Mouse (Mus musculus) CD4-positive, CD25-positive, alpha-beta regulatory T cell, adult 4 months (primary cell): ENCODE measurements around the gene Zfp90. TPM values are rescaled to one million over a fixed set of nuclear protein-coding genes. Genes with fewer than 3 reads are reported as not detected.
"Not testable (repeated sequence)": the region's sequence is repeated elsewhere in the genome, so short reads cannot be mapped to it uniquely, and the experiment has no call there.

Source experiments
- ATAC-seq: one replicate; pipeline ENCODE4 v1.8.0; 2017
- polyA plus RNA-seq, 2 experiments: library from polyadenylated mRNA; unstranded; fragments of 100-300 nt; shearing (Covaris generic); gene quantifications; one replicate each; pipeline ENCODE4 v1.2.1; 2017

The Zfp90 gene
- 1 to 10 TPM; 4.1 to 6.1 TPM for polyA plus RNA-seq

DNA sequence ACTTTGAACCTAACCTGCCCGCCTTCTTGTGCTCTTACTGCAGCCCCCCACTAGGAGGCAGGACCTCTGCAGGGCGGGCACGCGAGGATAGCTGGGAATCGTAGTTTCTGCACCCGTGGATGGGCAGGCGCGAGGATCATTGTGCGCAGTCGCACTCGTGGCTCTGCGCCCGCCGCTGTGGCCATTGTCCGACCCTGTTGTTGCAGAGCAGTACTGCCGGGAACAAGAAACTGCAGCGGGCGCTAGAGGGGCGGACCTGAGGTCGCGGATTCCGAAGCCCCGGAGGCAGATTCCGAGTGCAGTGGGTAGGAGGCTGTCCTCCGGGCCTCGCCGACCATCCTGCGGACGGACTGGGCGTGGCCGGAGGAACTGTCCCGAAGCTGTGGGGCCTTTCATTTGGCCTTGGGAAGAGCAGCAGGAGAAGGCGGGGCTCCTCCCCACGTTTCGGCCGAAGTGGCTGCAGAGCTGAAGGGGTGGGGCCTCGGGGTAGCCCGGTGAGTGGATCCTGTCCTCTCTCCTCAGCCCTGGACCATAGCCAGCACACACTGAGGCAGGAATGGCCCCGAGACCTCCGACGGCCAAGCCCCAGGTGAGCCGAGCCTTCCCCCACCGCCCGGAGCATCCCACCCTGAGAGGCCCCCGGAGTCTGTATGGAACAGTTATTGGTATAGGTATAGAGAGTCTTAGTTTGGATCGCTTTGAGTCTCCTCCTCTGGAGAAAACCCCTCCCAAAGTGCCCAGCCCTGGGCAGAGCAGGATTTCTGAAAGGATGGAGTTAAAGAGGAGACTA lies at the start of gene Zfp90:
Gene Zfp90 (plus strand): TSS at position 146 of the 790 bp plus-strand sequence.
- peak; percentile 97 for ATAC-seq

DNA sequence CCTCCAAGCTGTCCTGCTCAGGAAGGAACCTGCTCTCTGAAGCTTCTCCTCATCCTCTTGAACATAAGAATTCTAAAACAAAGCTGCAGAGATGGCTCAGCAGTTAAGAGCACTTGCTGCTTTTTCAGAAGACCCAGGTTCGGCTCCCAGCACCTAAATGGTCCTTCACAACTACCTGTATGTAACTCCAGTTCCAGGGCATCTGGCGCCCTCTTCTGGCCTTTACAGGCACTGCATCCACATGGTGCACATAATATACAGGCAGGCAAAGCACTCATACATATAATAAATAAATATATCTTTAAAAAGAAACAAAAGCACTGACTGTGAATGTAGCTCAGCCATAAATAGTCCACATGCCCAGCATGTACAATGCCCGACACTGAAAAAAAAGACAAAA lies 46.6 kb upstream of the Zfp90 start:
- ATAC-seq: no peak

DNA sequence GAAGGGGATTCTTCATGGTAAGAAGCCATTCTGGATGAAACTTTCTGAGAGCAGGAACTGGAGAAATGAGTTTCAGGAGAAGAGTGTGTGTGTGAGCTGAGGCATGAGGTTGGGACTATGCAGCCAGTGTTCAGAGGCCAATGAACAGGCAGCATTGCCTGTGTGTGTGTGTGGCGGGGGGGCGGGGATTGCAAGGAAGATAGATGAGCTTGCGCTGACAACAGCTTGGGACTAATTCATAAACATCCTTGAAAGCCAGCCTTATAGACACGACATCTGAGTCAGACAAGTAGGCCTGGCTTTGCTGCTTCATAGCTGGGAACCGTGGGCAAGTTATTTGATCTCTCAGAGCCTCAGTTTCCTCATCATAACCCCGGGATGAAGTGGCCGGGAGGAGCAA lies 46.1 kb upstream of the Zfp90 start:
- ATAC-seq: no peak

DNA sequence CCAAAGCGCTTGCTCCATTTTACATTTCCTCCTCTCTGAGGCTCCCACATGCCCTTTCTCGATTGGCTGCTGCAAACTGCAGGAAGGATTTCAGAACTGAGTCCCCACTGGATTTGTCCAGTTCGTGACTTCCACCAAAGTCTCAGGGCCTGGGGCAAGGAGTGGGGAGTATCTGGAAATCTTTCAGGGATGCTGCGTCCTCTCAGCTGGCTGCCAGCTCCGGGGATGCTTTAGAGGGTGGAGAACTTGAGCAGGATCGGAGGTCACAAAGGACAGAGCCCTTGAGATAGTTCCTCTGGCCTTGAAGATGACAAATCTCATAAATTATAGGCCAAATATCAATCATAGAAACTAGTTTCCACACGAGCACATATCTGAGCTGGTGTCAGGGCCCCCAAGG lies 39.2 kb upstream of the Zfp90 start:
- no peak for ATAC-seq

DNA sequence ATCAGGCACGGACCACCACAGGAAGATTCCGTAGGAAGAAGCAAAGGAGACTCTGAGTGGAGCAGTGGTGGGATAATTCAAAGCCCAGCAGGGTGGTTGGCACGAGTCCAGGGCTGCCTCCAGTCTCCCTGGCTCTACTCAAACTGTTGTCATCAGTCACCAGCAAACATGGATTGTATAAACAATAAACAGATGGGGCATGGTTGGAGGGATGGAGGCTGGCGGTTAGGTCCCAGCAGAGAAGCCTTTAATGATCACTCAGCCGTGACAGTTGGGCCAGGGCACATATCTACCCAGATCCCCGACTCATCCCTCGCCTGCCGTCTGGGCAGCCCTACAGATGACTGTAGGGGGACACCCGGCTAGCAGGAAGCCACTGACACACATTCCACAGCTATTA lies 38.3 kb upstream of the Zfp90 start:
- no peak for ATAC-seq

DNA sequence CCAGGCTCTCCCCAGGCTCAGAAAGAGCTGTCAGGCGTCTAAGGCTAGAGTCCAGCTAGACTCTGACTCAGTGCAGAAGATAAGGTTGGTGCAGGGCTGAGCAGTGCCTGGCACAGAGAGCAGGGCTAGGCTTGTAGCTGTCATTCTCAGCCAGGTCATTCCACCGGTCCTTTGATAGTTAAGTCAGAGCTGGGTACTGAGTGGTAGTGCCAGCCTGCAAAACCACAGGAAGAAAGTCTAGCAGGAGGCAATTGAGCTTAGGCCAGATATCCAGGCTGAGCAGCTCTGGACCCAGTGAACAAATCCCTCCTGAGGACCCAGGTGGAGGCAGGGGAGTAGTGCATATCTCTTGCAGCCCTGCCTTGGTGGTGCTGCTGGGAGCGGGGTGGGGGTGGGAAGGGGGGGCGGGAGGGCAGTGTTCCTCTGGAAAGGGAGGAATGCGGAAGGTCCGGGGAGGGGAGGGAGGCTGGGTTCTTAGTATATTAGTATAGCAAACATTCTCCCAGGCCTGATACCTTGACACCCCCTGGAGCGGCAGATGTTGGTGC lies 36.6 kb upstream of the Zfp90 start:
- ATAC-seq: no peak

DNA sequence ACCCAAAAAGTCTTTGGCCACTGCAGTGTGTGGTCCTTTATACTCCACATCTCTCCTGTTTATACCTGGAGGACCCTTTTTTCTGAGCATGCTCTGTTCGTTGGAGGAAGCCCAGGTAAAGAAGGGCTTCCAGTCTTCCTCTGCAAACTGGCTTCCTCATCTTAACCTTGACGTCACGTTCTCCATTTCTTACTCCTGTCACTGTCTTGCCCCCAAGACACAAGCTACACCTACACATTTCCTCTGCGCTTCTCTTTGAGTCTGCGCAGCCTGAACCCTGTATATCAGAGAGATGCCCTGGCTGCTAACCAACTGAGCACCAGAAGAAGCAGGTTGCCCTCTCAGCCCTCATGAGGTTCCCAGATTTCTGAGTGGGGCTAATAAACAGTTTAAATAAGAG lies 35.8 kb upstream of the Zfp90 start:
- peak; percentile 71 for ATAC-seq

DNA sequence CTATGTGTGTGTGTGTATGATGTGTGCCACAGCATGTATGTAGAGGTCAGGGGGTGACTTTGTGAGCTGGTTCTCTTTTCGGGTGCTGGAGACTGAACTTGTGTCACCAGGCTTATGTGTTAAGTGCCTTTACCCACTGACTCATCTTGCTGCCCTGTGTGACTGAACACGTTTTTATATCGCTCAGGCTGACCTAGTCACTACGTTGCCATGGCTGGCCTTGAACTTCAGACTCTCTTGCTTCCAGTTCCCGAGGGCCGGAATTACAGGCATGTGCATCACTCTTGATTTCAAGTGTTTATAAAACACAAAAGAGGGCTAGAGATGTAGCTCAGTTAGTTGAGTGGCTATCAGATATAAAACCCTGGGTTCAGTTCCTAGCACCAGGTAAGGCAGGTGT lies 34.1 kb upstream of the Zfp90 start:
- no peak for ATAC-seq

DNA sequence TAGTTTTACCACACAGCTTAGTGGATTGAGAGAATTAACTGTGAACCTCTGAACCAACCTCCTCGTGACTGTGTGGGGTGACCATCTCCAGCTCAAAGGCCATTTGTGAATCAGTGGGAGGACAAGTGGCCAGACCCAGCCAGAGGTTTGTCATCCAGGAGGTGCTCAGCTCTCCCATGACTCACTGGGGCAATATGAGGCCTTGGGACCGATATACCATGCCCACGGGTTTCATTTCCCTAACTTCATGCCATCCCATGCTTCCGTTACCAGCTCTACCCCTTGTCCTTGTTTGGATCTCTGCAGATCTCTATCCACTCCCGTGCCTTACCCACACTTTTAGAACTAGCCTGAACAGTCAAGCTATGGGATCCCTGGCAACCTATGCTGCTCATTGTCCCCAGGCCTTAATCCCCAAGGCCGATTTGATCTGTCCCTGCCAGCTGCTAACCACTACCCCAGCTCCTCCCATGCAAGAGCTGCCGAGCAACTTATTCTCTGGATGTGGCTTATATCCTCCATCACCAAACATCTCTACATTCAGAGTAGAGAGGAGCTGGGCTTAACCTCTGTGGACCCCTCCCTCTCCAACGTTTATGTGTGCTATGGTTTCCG lies 27.2 kb upstream of the Zfp90 start:
- ATAC-seq: no peak

DNA sequence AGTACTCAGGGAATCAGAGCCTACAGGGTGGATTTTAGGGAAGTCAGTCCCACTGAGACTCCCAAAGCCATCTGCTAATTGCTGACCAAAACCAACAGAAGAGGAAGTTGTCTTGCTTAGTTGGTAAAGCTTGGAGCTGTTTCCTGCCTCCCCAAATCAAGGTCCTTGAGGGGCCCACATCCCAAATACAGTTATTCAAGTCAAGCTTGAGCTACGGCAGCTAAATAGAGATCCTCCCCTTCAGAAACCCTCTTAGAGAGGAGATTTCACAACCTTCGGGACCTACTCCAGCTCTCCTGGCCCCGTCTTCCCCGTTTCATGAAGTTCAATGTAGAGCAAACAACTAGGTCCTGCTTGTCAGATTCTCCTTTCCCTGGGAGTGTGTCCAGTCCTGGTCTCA lies 20.6 kb upstream of the Zfp90 start:
- ATAC-seq: no peak

DNA sequence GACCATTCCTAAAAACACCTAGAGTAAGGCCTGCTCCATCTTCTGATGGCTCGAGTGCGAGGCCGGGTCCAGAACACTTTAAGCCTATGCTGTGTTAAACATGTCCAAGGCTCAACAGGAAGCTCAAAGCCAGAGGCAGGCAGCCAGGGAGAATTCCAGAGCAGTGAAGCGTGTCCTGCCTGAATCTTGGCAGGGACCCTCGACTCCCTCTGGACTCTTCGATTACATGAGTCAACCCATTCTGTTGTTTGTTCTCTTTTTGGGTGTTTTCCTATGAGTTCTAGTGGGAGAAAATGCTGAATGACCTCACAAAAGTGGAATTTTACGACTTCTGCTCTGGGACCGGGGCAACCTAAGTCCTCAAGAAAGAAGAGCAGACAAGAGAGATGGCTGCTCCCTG lies 15.4 kb upstream of the Zfp90 start:
- ATAC-seq: no peak

DNA sequence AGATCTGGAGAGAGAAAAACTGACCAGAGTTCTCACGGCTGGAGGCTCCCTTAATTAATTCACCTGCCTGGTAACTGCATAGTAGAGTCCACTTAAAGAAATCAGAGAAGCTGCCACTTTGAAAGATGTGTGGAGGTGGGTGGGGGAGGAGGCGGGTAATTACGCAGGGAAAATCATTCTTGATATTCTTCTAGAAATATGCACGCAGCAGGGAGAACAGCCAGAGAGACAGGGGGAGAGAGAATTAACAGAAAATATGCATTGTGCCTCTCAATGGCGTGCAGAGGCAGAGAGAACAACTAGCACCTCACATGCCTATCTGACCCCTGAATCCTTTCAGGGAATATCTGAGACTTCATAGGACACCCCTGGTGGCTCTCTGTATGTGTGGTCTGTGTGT lies 14.9 kb upstream of the Zfp90 start:
- ATAC-seq: no peak

DNA sequence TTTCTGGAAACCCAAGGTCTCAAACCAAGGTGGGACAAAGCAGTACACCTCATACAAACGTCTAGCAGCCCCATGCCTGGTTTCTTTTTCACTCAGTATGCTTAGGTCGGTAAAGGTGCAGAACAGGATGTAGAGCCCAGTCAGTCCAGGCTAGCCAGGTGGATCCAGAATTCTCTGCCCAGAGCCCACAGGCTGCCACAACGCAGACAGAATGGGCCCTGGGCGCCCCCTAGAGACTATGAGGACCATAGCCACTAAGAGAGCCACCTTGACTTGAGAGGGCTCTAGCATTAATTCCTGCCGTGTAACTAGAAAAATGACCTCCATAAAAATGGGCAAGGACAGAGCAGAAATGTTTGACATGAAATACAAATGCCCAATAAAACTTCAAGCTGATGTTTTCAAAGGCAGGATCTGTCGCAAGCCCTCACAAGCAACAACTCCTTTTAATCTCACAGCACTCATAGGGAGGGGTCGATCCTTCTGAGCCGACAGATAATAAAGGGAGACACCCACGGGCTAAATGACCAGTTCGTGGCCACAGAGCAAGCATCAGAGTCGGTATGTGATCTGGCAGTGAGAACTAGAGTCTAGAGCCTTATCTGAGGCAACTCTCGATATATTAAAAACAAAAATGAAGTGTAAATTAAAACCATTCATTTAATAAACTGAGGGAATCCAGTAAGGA lies 11.7 kb upstream of the Zfp90 start:
- ATAC-seq: no peak

DNA sequence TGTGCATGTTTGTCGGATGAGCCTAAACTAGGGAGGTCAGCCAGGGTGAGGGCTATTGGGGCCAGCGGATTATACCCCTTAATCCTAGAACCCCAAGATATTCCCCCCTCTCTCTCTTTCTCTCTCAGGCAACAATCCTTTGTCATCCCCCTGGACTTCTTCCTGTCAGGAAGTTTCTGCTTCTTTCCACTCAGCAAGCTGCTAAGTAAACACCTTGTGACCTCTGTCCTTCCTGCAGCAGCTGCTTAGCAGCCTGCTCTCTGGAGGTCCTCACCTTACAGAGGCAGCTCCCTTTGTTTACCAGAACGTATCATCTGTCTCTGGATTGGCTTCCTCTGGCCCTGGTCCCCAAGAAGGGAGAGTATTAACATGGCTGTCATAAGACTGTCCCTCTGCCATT lies 10.3 kb upstream of the Zfp90 start:
- ATAC-seq: no peak

DNA sequence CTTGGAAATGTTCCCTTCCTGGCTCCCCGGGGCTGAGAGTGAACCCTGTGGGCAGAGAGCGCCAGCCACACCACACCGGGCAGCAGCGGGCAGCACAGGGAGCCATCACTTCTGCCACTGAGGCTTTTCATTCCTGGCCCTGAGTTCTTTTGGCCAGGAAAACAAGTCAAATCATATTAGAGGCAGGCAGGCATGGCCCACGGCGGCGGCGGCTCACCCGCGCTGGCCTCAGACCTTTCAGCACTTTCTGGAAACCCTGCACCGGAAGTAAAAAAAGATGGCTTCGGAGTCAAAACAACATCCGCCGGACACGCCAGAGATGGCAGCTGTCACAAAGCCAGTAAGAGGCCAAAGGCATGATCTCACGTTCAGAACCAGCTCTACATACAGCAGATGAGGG lies 9.3 kb upstream of the Zfp90 start:
- no peak for ATAC-seq

DNA sequence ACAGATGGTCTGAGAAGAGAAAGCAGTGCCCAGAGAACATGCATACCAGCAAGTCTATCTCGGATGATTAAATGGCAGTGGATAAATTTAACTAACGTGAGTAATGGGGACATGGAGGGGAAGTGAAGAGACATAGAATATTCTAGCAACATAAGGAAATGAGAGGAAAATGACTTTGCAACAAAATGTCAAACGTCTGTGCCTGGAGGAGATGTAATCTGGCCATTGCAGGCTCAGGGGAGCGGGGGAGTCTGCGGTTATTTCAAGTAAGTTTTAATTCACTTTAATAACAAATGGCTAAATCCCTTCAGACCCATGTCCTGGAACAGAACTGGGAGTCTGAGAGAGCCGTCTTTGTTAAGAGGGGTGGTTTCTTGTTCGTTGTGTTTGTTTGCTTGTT lies 5.1 kb upstream of the Zfp90 start:
- no peak for ATAC-seq

DNA sequence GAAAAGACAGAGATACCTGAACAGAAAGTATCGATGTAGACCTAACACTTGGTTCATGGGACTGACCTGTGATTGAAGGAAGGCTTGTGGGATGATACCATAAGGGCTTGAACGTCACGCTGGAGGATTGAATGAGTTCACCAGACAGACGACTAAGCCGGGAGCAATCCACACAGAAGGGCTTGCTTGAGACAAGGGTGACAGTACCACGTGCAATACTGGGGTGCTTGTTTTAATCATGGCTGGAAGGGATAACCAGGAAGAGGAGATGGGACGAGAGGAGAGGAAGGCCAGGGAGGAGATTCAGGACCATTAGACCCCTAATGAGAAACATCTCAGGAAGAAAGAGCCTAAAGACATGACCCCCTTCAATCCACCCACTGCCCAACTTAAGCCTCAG lies 4.6 kb upstream of the Zfp90 start:
- no peak for ATAC-seq

DNA sequence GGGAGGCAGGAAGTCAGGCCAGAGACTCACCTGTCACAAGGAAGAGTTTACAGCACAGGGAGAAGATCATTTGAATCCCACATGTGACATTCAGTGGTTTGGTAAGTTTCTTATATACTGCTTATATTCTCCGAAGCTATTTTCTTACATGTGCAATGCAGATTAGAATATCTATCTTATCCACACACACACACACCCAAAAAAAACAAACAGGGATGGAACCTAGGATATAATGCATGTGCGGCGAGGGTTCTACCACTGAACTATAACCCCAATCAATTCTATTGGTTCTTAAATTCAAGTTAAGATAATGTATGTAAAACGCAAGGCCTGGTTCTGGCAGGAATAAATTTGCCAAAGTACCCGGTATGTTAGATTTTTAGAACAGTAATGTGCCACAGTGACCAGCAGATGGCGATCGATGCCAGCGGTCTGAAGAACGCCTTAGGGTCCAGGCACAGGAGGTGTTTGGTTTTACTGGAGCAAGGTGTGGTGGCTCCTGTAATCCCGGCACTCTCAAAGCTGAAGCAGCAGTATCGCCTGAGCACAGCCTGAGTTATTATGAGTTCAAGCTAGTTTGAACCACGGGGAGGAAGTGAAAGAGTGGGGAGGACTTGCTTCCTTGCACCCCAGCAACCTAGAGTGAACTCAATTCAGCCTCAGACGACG lies 3.2 kb upstream of the Zfp90 start:
- peak; percentile 56 for ATAC-seq

DNA sequence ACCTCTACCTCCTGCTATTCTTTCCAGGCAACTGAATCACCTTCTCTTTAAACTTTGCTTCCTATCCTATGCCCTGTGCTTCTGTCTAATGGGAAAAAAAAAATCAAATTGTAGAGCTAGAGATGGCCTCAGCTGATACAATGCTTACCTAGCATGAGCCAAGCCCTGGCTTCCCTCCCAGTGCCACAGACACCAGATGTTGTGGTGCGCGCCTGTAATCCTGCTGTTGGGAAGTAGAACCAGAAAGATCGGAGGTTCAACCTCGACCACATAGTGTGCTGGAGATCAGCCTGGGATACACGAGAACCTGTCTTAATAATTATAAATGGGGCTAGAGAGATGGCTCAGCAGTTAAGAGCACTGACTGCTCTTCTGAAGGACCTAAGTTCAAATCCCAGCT lies 2.6 kb downstream of the Zfp90 start:
- no peak for ATAC-seq

DNA sequence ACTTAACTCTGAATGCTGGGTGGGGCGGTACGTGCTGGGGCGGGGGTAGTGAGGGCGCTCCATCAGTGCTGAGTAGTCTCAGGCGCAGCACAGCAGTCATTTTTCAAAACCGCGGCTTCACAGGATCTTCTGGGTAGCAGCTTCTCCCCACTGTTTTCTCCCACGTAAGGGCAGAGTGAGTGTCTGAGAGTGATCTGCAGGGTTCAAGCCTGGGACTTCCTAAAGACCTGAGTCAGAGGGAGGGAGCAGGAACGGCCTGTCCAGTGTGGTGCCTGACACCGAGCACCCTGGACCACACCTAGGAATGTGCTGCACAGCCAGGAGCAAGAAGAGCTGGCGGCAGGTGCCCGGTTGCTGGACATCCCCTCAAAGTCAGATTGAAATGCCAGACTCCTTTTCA lies 16.0 kb downstream of the Zfp90 start:
- ATAC-seq: no peak

DNA sequence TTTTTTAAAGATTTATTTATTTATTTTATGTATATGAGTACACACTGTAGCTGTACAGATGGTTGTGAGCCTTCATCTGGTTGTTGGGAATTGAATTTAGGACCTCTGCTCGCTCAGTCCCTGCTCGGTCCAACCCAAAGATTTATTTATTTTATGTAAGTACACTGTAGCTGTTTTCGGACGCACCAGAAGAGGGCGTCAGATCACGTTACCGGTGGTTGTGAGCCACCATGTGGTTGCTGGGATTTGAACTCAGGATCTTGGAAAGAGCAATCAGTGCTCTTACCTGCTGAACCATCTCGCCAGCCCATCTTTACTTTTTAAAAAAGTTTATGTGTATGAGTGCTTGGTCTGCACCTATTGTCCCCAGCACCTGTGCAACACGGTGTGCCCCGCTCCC lies 16.8 kb downstream of the Zfp90 start:
- ATAC-seq: not testable (repeated sequence)

DNA sequence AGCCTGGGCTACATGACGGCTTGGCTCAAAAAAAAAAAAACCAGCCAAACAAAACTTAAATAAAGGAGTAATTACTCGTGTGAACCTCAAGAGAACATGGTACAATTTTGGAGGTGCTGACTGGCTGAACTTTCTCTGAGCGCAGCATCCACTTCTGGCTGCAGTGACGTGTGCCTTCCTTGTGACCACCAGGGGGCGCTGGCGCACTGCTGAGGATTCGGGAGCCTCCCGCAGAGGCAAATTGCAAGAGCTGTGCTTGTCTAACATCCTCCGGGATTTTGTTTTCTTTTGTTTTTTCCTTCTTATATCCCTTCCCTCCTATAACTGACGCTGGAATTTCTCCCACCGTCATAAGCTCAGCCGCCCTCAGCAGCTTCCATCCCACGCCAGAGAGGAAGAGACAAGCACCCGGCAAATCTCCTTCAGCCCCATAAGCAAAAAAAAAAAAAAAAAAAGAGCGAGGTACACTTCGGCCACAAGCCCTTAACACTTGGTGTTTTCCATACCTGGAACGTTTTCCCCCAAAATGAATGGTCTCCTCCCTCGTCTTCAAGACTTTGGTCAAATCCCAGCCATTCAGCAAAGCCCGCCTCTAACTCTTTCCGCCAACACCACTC lies 17.9 kb downstream of the Zfp90 start:
- peak; percentile 62 for ATAC-seq

DNA sequence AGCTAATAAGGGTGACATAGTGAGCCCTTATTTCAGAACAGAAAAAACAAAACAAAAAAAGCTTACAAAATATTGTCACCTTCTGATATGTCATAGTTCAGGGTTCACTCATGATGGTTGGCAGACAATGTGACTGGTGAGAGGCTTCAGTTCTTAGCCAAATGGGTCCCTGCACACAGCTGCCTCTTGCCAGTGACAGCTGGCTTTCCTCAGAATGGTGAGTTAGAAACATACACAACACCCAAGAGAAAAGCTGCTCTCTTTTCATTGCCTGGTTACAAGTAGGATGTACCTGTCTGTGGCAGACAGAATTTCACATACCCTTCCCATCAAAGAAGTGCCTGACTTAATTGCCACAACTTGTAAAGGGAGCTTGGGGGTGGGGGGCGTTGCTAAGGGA lies 18.5 kb downstream of the Zfp90 start:
- ATAC-seq: no peak
